Mouse (Mus musculus) lung, embryonic 14.5 days (tissue): ENCODE data around the gene Vmn1r56. TPM values are rescaled to one million over a fixed set of nuclear protein-coding genes. Genes with fewer than 3 reads are reported as not detected.
"Not testable (repeated sequence)": the region's sequence is repeated elsewhere in the genome, so short reads cannot be mapped to it uniquely, and the experiment has no call there.

Experiments used
- ATAC-seq: fragments of 200-750 bp; cut with Nextera tagmentation; 2 replicates; pipeline ENCODE4 v1.8.0; 2017; ENCODE audit warnings: mild to moderate bottlenecking, moderate TSS enrichment, moderate library complexity; ENCODE audit not compliant: insufficient read depth
- DNase-seq: peaks from one replicate; pipeline ENCODE4 v3.0.0-alpha.2; 2015
- H3K27ac ChIP-seq: fragments of 300-500 bp; sonication (generic); 2 replicates; pipeline ENCODE4 v1.5.1; 2014; ENCODE audit warnings: low read depth, mild to moderate bottlenecking, moderate library complexity
- H3K27me3 ChIP-seq: fragments of 300-500 bp; sonication (generic); 2 replicates; pipeline ENCODE4 v1.6.1; 2014; ENCODE audit warnings: low read length, control low read depth; ENCODE audit not compliant: insufficient read depth
- H3K36me3 ChIP-seq: fragments of 300-500 bp; sonication (generic); 2 replicates; pipeline ENCODE4 v1.6.1; 2014; ENCODE audit warnings: control low read depth; ENCODE audit not compliant: insufficient read depth
- H3K4me1 ChIP-seq: fragments of 300-500 bp; sonication (generic); 2 replicates; pipeline ENCODE4 v1.6.1; 2014; ENCODE audit warnings: antibody characterized with exemption, control low read depth; ENCODE audit not compliant: insufficient read depth
- H3K4me2 ChIP-seq: fragments of 300-500 bp; sonication (generic); 2 replicates; pipeline ENCODE4 v1.6.1; 2014; ENCODE audit warnings: mild to moderate bottlenecking
- H3K4me3 ChIP-seq: fragments of 300-500 bp; sonication (generic); 2 replicates; pipeline ENCODE4 v1.5.1; 2014; ENCODE audit warnings: low read depth, low read length
- H3K9ac ChIP-seq: fragments of 300-500 bp; sonication (generic); 2 replicates; pipeline ENCODE4 v1.6.1; 2014
- H3K9me3 ChIP-seq: fragments of 300-500 bp; sonication (generic); 2 replicates; pipeline ENCODE4 v1.6.1; 2016; ENCODE audit warnings: low read depth, low read length, control low read depth
- WGBS: fragments of 180-500 bp; shearing (Covaris S2); extraction: QIAGEN DNeasy Blood & Tissue Kit; methylation state at CpG from one replicate; pipeline ENCODE4 v1.1.7; 2014; 5-methylcytosine and 5-hydroxymethylcytosine counted together
- polyA plus RNA-seq: library from polyadenylated mRNA; unstranded; fragments of >200 nt; fragmentation: Nextera tagmentation; extraction: Ambion mirVana; gene quantifications from 2 replicates; pipeline ENCODE4 v1.2.1, GENCODE M21; 2014

Gene Vmn1r56
- not detected in 2 replicates for polyA plus RNA-seq

- not testable (repeated sequence) for H3K27me3 ChIP-seq, H3K9ac ChIP-seq, H3K4me1 ChIP-seq, H3K9me3 ChIP-seq, DNase-seq, H3K4me2 ChIP-seq, H3K36me3 ChIP-seq, H3K4me3 ChIP-seq, H3K27ac ChIP-seq, ATAC-seq
These were observed at the start of gene Vmn1r56 for GRCm38 (mm10) chr7:5196647-5197046. TSS of gene Vmn1r56 (minus strand) at chr7:5196747.

- H3K36me3 ChIP-seq, ATAC-seq: not testable (repeated sequence)
These were observed 21.6 kb upstream of the Vmn1r56 start, which contains the start of gene Vmn1r57 for GRCm38 (mm10) chr7:5218193-5218592. TSS of gene Vmn1r57 (plus strand) at chr7:5218493.

GRCm38 (mm10) chr7:5149570-5149969, 47.0 kb downstream of the Vmn1r56 start, which contains the start of gene Vmn1r55:
TSS of gene Vmn1r55 (minus strand) at chr7:5149670.
- not testable (repeated sequence) for H3K4me3 ChIP-seq, H3K27ac ChIP-seq, H3K9me3 ChIP-seq, ATAC-seq, H3K27me3 ChIP-seq, H3K9ac ChIP-seq, DNase-seq, H3K36me3 ChIP-seq, H3K4me2 ChIP-seq, H3K4me1 ChIP-seq

More at GRCm38 (mm10) chr7:5218193-5218592, 21.6 kb upstream of the Vmn1r56 start, which contains the start of gene Vmn1r57:
- WGBS = 57% methylated on average over 1 of the region's 1 CpGs
- H3K4me3 ChIP-seq, H3K4me2 ChIP-seq, H3K27ac ChIP-seq, H3K9ac ChIP-seq, H3K27me3 ChIP-seq, H3K9me3 ChIP-seq, H3K4me1 ChIP-seq, DNase-seq: not testable (repeated sequence)

Other genes with a start within 250 kb of the Vmn1r56 start
- 0.13 and 0.46 TPM in 2 replicates for gene Sbk2, start 232.3 kb downstream of the Vmn1r56 start, polyA plus RNA-seq
- 0.76 and 0.87 TPM in 2 replicates for gene Sbk3, start 225.6 kb downstream of the Vmn1r56 start, polyA plus RNA-seq
- gene Zfp579, start 200.6 kb downstream of the Vmn1r56 start, polyA plus RNA-seq = 35.1 and 35.9 TPM in 2 replicates
- gene Zfp524, start 182.3 kb downstream of the Vmn1r56 start, polyA plus RNA-seq = 13.6 and 13.8 TPM in 2 replicates
- 41.9 and 46.4 TPM in 2 replicates for gene Fiz1, start 182.1 kb downstream of the Vmn1r56 start, polyA plus RNA-seq
- gene Gm44973, start 181.3 kb downstream of the Vmn1r56 start, polyA plus RNA-seq = 0.74 TPM in 1 of 2 replicates, not detected in the other
- 7.4 TPM in 2 replicates for gene Zfp865, start 176.4 kb downstream of the Vmn1r56 start, polyA plus RNA-seq
- 5.6 and 6.0 TPM in 2 replicates for gene Ccdc106, start 176.2 kb downstream of the Vmn1r56 start, polyA plus RNA-seq
- gene 4632433K11Rik, start 162.6 kb downstream of the Vmn1r56 start, polyA plus RNA-seq = not detected in 2 replicates
- 4.2 and 4.6 TPM in 2 replicates for gene Zfp784, start 158.3 kb downstream of the Vmn1r56 start, polyA plus RNA-seq
- 44.5 and 45.1 TPM in 2 replicates for gene Zfp580, start 145.2 kb downstream of the Vmn1r56 start, polyA plus RNA-seq
- gene U2af2, start 134.6 kb downstream of the Vmn1r56 start, polyA plus RNA-seq = 145 and 162 TPM in 2 replicates
- gene Epn1, start 116.5 kb downstream of the Vmn1r56 start, polyA plus RNA-seq = 76.0 and 77.9 TPM in 2 replicates
- not detected in 2 replicates for gene Rfpl4, start 79.8 kb downstream of the Vmn1r56 start, polyA plus RNA-seq
- gene Rasl2-9, start 70.8 kb downstream of the Vmn1r56 start, polyA plus RNA-seq = 0.31 and 0.61 TPM in 2 replicates
- 0.03 TPM in 1 of 2 replicates, not detected in the other for gene Vmn1r55, start 47.1 kb downstream of the Vmn1r56 start, polyA plus RNA-seq
- not detected in 2 replicates for gene Vmn1r57, start 21.7 kb upstream of the Vmn1r56 start, polyA plus RNA-seq
- gene Gm5065, start 153.8 kb upstream of the Vmn1r56 start, polyA plus RNA-seq = not detected in 2 replicates
- not detected in 2 replicates for gene Nlrp2, start 154.3 kb upstream of the Vmn1r56 start, polyA plus RNA-seq
- not detected in 2 replicates for gene Vmn1r58, start 216.6 kb upstream of the Vmn1r56 start, polyA plus RNA-seq